Mouse (Mus musculus) Patski (cell line): ENCODE measurements at regions not wholly inside any gene's neighbourhood (a gene's known extent, or its start where the extent isn't known, plus 50 kb on each side); places are given as distances from the start of the nearest gene placed in this dataset.

Experiments used
- ATAC-seq: fragments of 100-300 bp; one replicate; pipeline ENCODE4 v1.8.0; 2021
- CTCF ChIA-PET: fragments of 350-600 bp; sonication (Branson Sonifier 250); formaldehyde crosslinking; loops from one replicate; lab custom pipeline; 2022; ENCODE audit warnings: inconsistent platforms; lab: Charles Lee
- POLR2A ChIA-PET: fragments of 350-600 bp; sonication (Branson Sonifier 250); formaldehyde crosslinking; loops from one replicate; lab custom pipeline; 2022; ENCODE audit warnings: antibody characterized with exemption, inconsistent platforms; lab: Charles Lee
- DNase-seq: peaks from one replicate; pipeline ENCODE4 v3.0.0-alpha.2; 2011; ENCODE audit warnings: low read depth, low spot score
- H3K27me3 ChIP-seq: fragments of 371-371 bp; one replicate; pipeline ENCODE4 v1.5.1; 2021
- CTCF ChIP-seq: fragments of 100-300 bp; IDR thresholded peaks from one replicate; pipeline ENCODE4 v1.5.1; 2021
- in situ Hi-C: fragments of 300-500 bp; cut with MboI; formaldehyde crosslinking; loops from 3 replicates; pipeline ENCODE4 v1.11.1; 2018; ENCODE audit warnings: low pct_unique_long_range_greater_than_20kb, mixed read lengths

GRCm38 (mm10) chr7:121589088-121589605 lies 117.9 kb downstream of the Usp31 start:
- POLR2A ChIA-PET: no interaction called here
- TF ChIP-seq CTCF: no peak
- in situ Hi-C loops: no loop called here
- ATAC-seq: no peak
- H3K27me3 ChIP-seq: no peaks in the 10 kb centered on the region
- CTCF ChIA-PET: interaction anchor here (1.1 kb wide), 1 partner anchor 52 kb away, joined by 3 read pairs; no protein-coding TSS in a partner anchor
- no peak for DNase-seq

GRCm38 (mm10) chr7:121587713-121588112 lies 119.3 kb downstream of the Usp31 start:
- ChIA-PET POLR2A (no interaction called here), CTCF (no interaction called here)
- TF ChIP-seq CTCF: no peak
- H3K27me3 ChIP-seq: no peaks in the 10 kb centered on the region
- in situ Hi-C loops: no loop called here
- DNase-seq (no peak), ATAC-seq (no peak)

DNA sequence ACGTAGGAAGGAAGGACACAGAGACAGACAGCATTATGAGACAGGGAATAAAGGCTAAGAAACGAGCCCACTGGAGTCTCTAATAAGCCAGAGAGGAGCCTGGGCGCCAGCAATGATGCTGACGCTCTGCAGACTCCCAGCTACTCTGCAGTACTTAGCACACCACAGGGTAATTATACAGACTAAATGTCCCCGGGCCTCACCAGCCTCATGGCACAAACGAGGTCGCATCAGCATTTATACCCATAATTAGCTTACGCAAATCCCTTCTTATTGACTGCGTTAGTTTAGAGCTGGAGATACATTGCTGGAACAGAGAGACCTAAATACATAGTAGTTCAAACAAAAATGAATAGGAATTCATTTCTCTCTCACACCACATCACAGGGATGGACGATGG lies 121.3 kb downstream of the Usp31 start:
- POLR2A ChIA-PET: no interaction called here
- ATAC-seq (no peak), DNase-seq (no peak)
- TF ChIP-seq CTCF: no peak
- peaks cover 2% of the 10 kb centered on the region for H3K27me3 ChIP-seq
- in situ Hi-C loops: no loop called here
- CTCF ChIA-PET: no interaction called here

DNA sequence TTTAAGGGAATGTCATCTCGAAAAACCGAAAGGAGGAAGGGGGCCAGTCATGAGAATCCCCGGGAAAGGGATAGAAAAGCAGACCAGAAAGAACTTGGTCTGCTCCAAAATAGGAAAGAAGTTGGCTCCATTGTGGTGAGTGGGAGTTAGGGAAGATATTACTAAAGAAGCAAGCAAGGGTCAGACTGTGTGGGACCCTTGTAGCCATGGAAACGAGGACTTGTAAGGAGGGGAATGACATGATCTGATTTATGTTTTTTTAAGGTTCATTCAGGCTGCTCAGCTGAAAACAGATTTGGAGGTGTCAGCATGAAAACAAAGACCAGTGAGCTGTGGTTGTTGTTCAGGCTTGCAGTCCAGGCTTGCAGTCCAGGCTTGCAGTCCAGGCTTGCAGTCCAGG lies 127.6 kb downstream of the Usp31 start:
- no peak for DNase-seq

GRCm38 (mm10) chr7:121572681-121573335 lies 134.2 kb downstream of the Usp31 start:
- peaks cover 5% of the 10 kb centered on the region for H3K27me3 ChIP-seq
- POLR2A ChIA-PET: no interaction called here
- ATAC-seq (no peak), DNase-seq (no peak)
- no peak for TF ChIP-seq CTCF
- CTCF ChIA-PET: interaction anchor here (1.2 kb wide), 1 partner anchor 68 kb away, joined by 3 read pairs; no protein-coding TSS in a partner anchor
- in situ Hi-C loops: no loop called here

More for the DNA sequence above, 127.6 kb downstream of the Usp31 start:
- no peak for ATAC-seq
- no peak for TF ChIP-seq CTCF
- peaks cover 3% of the 10 kb centered on the region for H3K27me3 ChIP-seq
- POLR2A ChIA-PET: no interaction called here
- in situ Hi-C loops: no loop called here
- CTCF ChIA-PET: no interaction called here

DNA sequence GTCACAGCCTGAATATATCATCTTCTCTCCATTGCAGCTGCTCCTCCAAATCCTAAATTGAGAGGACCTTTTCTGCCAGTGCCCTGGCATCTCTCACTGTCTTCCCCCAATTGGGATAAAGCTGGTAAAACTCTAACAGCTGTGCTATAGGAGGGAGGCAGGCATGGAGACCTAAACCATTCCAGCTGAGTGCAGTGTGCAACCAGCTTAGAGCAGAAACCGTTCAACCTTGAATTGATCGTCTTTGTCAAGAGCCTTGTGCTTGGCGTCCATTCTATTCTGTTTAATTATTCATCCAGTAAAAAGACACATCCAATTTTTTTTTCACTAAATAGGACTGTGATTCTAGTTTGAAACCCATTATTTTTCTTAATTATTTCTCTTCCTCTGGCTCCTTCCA lies 135.3 kb downstream of the Usp31 start:
- ChIA-PET POLR2A (no interaction called here), CTCF (no interaction called here)
- DNase-seq (no peak), ATAC-seq (no peak)
- in situ Hi-C loops: no loop called here
- no peak for TF ChIP-seq CTCF
- peaks cover 5% of the 10 kb centered on the region for H3K27me3 ChIP-seq

- POLR2A ChIA-PET: no interaction called here
- H3K27me3 ChIP-seq: peaks cover 5% of the 10 kb centered on the region
- ATAC-seq (no peak), DNase-seq (no peak)
- CTCF ChIA-PET: no interaction called here
- no peak for TF ChIP-seq CTCF
- in situ Hi-C loops: no loop called here
Observed at GRCm38 (mm10) chr7:121571292-121571691, 135.8 kb downstream of the Usp31 start.

DNA sequence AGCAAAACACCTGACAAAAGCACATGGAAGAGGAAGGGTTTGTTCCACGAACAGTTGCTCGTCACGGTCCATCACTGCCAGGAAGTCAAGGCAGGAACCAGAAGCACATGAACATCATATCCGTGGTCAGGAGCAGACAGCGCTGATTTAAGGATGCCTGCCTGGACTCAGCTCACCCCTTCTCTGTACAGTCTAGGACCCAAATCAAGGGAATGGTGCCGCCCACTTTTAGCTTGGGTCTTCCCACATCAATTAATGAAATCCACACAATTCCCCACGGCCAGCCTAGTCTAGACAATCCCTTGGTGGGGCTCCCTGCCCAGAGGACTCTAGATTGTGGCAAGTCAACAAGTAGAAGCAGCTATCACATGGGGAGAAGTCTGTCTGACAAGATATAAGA lies 137.8 kb downstream of the Usp31 start:
- POLR2A ChIA-PET: no interaction called here
- CTCF ChIA-PET: no interaction called here
- TF ChIP-seq CTCF: no peak
- peaks cover 5% of the 10 kb centered on the region for H3K27me3 ChIP-seq
- in situ Hi-C loops: no loop called here
- ATAC-seq: no peak
- no peak for DNase-seq

- in situ Hi-C loops: no loop called here
- ATAC-seq: no peak
- ChIA-PET CTCF (no interaction called here), POLR2A (no interaction called here)
- DNase-seq: no peak
- H3K27me3 ChIP-seq: peaks cover 5% of the 10 kb centered on the region
- no peak for TF ChIP-seq CTCF
Observed at GRCm38 (mm10) chr7:121568064-121568463, 139.0 kb downstream of the Usp31 start.

DNA sequence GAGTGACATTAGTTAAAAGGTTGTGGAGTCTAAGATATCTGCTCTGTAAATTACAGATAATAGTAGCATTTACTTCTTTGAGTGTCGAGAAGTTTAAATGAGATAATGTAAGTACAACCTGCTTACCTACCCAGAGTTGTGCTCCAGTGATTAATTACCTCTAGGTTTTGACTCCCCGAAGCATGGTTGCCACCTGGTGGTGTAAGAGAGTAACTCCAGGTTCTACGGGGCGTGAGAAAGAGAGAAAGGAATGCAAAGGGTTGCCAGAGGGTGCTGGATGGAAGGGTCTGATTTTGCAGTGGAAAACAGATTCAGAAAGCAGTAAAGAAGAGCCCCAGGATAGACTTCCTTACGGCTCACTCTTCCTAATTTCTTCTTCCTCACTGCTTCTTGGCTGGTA lies 143.5 kb downstream of the Usp31 start:
- ChIA-PET POLR2A (no interaction called here), CTCF (no interaction called here)
- ATAC-seq (no peak), DNase-seq (no peak)
- no peaks in the 10 kb centered on the region for H3K27me3 ChIP-seq
- in situ Hi-C loops: no loop called here
- TF ChIP-seq CTCF: peak; percentile 71

DNA sequence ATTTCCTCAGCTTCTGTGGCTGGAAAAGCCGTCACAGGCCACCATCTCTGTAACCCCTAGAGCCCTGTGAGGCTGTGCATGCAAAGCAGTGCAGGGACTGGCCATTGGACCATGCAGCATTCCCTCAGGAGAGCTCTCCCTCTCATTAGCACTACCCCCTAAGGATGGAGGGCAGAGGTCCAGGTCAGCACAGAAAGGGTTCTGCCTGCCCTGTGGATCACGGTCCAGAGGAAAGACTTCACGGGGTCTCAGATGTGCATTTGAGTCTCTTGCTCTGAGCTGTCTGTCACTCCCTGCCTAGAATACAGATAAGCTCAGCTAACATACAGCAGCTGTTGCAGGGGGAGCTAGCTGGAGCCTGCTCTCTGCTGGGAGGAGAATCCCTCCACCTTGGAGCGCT lies 151.6 kb downstream of the Usp31 start:
- CTCF ChIA-PET: no interaction called here
- in situ Hi-C loops: no loop called here
- POLR2A ChIA-PET: no interaction called here
- no peak for TF ChIP-seq CTCF
- H3K27me3 ChIP-seq: no peaks in the 10 kb centered on the region
- ATAC-seq: no peak
- DNase-seq: no peak
